Mouse (Mus musculus): ENCODE results near the gene Zbtb7b. TPM values are rescaled to one million over a fixed set of nuclear protein-coding genes. Genes with fewer than 3 reads are reported as not detected.

The Zbtb7b gene
- polyA plus RNA-seq, 1 experiment from 2014 or later: 7.0 TPM

DNA sequence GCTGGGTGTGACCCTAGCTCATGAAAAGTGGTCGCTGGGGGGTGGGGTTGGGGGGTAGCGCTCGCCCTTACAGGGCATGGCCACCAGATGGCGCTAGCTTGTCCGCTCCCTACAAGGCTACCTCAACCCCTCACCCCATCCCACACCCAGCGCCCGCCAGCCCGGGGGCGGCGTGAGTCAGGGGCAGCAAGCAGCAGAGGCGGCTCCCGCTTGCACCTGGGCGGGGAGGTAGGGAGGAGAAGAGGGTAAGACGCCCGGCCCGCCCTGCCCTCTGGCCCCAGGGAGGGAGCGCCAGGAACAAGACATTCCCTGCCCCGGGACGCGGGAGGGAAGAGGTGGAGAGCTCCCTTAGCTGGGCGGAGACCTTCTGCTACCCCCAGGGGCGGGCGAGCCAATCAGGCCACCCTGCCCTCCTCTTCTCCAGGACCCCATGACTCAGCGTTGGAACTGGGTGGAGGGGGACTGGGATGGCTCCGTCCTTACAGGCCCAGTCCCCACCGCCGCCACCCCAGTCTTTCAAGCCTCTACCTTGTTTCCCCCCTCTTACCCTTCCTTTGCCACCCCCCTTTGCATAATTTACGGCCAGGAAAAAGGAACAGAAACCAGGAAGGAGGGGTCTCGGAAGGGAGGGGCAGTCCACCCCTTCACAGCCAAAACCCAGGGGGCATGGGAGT lies 16.0 kb downstream of the Zbtb7b start:
- 2% methylated on average over 26 of the region's 29 CpGs for WGBS
- peak overlapping the region; percentile 69 for H3K27ac ChIP-seq

GRCm38 (mm10) chr3:89377831-89378230 lies 16.7 kb downstream of the Zbtb7b start:
- H3K4me2 ChIP-seq: peak overlapping the region; percentile 76
- H3K27me3 ChIP-seq: no peaks in the 10 kb centered on the region
- H3K4me1 ChIP-seq: peaks cover 19% of the 10 kb centered on the region
- no peaks in the 10 kb centered on the region for H3K9me3 ChIP-seq
- no peak overlapping the region for H3K9ac ChIP-seq
- no peak for ATAC-seq (ENCODE audit: insufficient number of reproducible peaks, low FRiP score, low TSS enrichment, low read depth)
- peak overlapping the region; percentile 55; the same call in 1 of the 2 replicates for H3K4me3 ChIP-seq
- H3K27ac ChIP-seq: 0 out of 2 replicates have a peak overlapping the region, but pooled peaks have one; percentile 2
- peaks cover 9% of the 10 kb centered on the region; the same call in 1 of the 2 replicates for H3K36me3 ChIP-seq
- WGBS: 74% methylated on average over 4 of the region's 4 CpGs

More for the DNA sequence above, 16.0 kb downstream of the Zbtb7b start:
- peaks cover 19% of the 10 kb centered on the region for H3K4me1 ChIP-seq
- H3K36me3 ChIP-seq: peaks cover 9% of the 10 kb centered on the region; the same call in 1 of the 2 replicates
- peak overlapping the region; percentile 76 for H3K4me2 ChIP-seq
- H3K4me3 ChIP-seq: peak overlapping the region; percentile 55
- H3K9ac ChIP-seq: peak overlapping the region; percentile 54
- H3K27me3 ChIP-seq: no peaks in the 10 kb centered on the region
- H3K9me3 ChIP-seq: no peaks in the 10 kb centered on the region
- peak; percentile 88 for ATAC-seq (ENCODE audit: insufficient number of reproducible peaks, low FRiP score, low TSS enrichment, low read depth)

- H3K27me3 ChIP-seq: no peaks in the 10 kb centered on the region
- WGBS: 50% methylated on average over 5 of the region's 5 CpGs
- H3K4me1 ChIP-seq: peaks cover 12% of the 10 kb centered on the region
- no peak overlapping the region for H3K27ac ChIP-seq
- ATAC-seq (ENCODE audit: insufficient number of reproducible peaks, low FRiP score, low TSS enrichment, low read depth): no peak
- no peaks in the 10 kb centered on the region for H3K36me3 ChIP-seq
- H3K4me3 ChIP-seq: no peak overlapping the region
- no peak overlapping the region for H3K4me2 ChIP-seq
- no peaks in the 10 kb centered on the region for H3K9me3 ChIP-seq
- H3K9ac ChIP-seq: no peak overlapping the region
These were observed 20.9 kb downstream of the Zbtb7b start for GRCm38 (mm10) chr3:89373581-89374231.

DNA sequence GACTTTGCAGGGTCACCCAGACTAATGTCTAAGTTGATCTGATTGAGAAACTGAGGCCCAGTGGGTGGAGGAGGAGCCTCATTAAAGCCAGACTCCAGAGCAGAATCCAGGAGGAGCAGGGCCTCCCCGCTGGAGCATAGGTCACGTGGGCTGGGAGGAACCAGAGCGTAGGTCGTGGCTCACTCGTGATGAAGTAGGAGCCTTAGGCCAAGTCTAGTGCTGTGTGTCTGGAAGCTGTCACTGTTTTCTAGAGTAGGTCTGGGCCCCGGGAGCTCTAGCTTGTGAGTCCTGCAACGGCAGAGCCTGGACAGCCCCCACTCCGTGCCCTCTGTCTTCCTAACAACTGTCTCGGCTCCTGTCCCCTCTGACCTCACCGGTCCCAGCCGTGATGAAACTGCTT lies 27.2 kb downstream of the Zbtb7b start:
- no peak for ATAC-seq (ENCODE audit: insufficient number of reproducible peaks, low FRiP score, low TSS enrichment, low read depth)
- no peaks in the 10 kb centered on the region; the same call in 1 of the 2 replicates for H3K27me3 ChIP-seq
- H3K4me3 ChIP-seq: no peak overlapping the region
- H3K36me3 ChIP-seq: no peaks in the 10 kb centered on the region
- no peak overlapping the region for H3K9ac ChIP-seq
- 50% methylated on average over 11 of the region's 11 CpGs for WGBS
- no peaks in the 10 kb centered on the region for H3K4me1 ChIP-seq
- H3K4me2 ChIP-seq: no peak overlapping the region
- no peak overlapping the region for H3K27ac ChIP-seq
- no peaks in the 10 kb centered on the region for H3K9me3 ChIP-seq

GRCm38 (mm10) chr3:89365486-89366414 lies 28.8 kb downstream of the Zbtb7b start:
- H3K4me2 ChIP-seq: no peak overlapping the region
- no peak for ATAC-seq (ENCODE audit: insufficient number of reproducible peaks, low FRiP score, low TSS enrichment, low read depth)
- no peak overlapping the region for H3K9ac ChIP-seq
- no peaks in the 10 kb centered on the region for H3K9me3 ChIP-seq
- no peaks in the 10 kb centered on the region for H3K4me1 ChIP-seq
- no peaks in the 10 kb centered on the region for H3K36me3 ChIP-seq
- no peaks in the 10 kb centered on the region; the same call in 1 of the 2 replicates for H3K27me3 ChIP-seq
- WGBS: 66% methylated on average over 20 of the region's 20 CpGs
- H3K27ac ChIP-seq: no peak overlapping the region
- no peak overlapping the region for H3K4me3 ChIP-seq

DNA sequence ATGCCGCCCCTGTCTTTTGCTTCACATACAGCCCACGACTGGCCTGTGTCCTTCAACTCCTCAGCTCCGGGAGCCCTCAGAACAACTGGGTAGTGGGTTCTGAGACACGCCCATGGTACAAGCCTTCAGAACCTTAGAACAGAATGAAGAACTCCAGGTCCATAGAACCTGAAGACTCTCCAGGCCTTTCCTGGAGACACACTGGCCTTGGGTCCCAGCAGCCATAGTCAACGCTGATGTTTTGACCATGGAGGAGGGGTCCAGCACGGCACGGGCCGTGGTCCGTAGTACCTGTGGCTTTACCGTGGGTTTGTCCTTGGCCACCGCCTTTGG lies 29.5 kb downstream of the Zbtb7b start, which contains the start of gene Dcst1:
Gene Dcst1 (minus strand): TSS at position 101 of the 333 bp plus-strand sequence.
- Histone ChIP-seq H3K4me3 (no peak within 1 kb of the TSS), H3K4me2 (no peak within 1 kb of the TSS), H3K9me3 (no peaks in the 10 kb centered on the region), H3K27me3 (no peaks in the 10 kb centered on the region; the same call in 1 of the 2 replicates), H3K9ac (no peak within 1 kb of the TSS), H3K27ac (no peak within 1 kb of the TSS), H3K4me1 (no peaks in the 10 kb centered on the region), H3K36me3 (no peaks in the 10 kb centered on the region)
- 89% methylated on average over 11 of the region's 11 CpGs for WGBS
- no peak for ATAC-seq (ENCODE audit: insufficient number of reproducible peaks, low FRiP score, low TSS enrichment, low read depth)

DNA sequence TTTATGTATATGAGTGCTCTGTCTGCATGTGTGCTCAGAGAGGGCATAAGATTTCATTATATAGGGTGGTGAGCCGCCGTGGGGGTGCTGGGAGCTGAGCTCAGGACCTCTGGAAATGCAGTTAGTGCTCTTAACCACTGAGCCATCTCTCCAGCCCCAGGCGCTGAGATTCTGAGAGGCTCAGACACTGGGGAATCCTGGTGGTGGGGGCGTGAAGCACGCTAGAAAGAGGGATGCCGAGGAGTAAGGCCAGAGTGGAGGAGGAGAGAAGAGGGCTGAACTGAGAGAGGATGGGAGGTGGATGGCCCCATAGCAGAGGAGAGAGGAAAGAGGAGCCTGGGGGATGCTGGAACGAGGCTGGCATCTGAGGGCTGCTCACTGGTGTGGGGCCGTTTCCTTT lies 29.9 kb downstream of the Zbtb7b start:
- 67% methylated on average over 8 of the region's 8 CpGs for WGBS
- no peaks in the 10 kb centered on the region; the same call in 1 of the 2 replicates for H3K27me3 ChIP-seq
- no peak for ATAC-seq (ENCODE audit: insufficient number of reproducible peaks, low FRiP score, low TSS enrichment, low read depth)
- no peak overlapping the region for H3K4me2 ChIP-seq
- no peaks in the 10 kb centered on the region for H3K36me3 ChIP-seq
- no peak overlapping the region for H3K4me3 ChIP-seq
- H3K9me3 ChIP-seq: no peaks in the 10 kb centered on the region
- no peaks in the 10 kb centered on the region for H3K4me1 ChIP-seq
- no peak overlapping the region for H3K27ac ChIP-seq
- H3K9ac ChIP-seq: no peak overlapping the region

- no peaks in the 10 kb centered on the region; the same call in 1 of the 2 replicates for H3K27me3 ChIP-seq
- H3K9me3 ChIP-seq: no peaks in the 10 kb centered on the region
- H3K4me3 ChIP-seq: no peak within 1 kb of the TSS
- H3K36me3 ChIP-seq: no peaks in the 10 kb centered on the region
- no peak within 1 kb of the TSS for H3K9ac ChIP-seq
- ATAC-seq (ENCODE audit: insufficient number of reproducible peaks, low FRiP score, low TSS enrichment, low read depth): no peak
- no peak within 1 kb of the TSS for H3K27ac ChIP-seq
- no peak within 1 kb of the TSS for H3K4me2 ChIP-seq
- WGBS: 84% methylated on average over 7 of the region's 7 CpGs
- H3K4me1 ChIP-seq: no peaks in the 10 kb centered on the region
These were observed 32.9 kb downstream of the Zbtb7b start, which contains the start of gene Dcst2 for GRCm38 (mm10) chr3:89361675-89362074. TSS of gene Dcst2 (plus strand) at chr3:89361975.

GRCm38 (mm10) chr3:89360237-89360636 lies 34.3 kb downstream of the Zbtb7b start:
- Histone ChIP-seq H3K27me3 (no peaks in the 10 kb centered on the region; the same call in 1 of the 2 replicates), H3K36me3 (no peaks in the 10 kb centered on the region), H3K9me3 (no peaks in the 10 kb centered on the region), H3K4me3 (no peak overlapping the region), H3K4me2 (no peak overlapping the region), H3K27ac (no peak overlapping the region), H3K4me1 (no peaks in the 10 kb centered on the region), H3K9ac (no peak overlapping the region)
- no peak for ATAC-seq (ENCODE audit: insufficient number of reproducible peaks, low FRiP score, low TSS enrichment, low read depth)
- 71% methylated on average over 3 of the region's 3 CpGs for WGBS

DNA sequence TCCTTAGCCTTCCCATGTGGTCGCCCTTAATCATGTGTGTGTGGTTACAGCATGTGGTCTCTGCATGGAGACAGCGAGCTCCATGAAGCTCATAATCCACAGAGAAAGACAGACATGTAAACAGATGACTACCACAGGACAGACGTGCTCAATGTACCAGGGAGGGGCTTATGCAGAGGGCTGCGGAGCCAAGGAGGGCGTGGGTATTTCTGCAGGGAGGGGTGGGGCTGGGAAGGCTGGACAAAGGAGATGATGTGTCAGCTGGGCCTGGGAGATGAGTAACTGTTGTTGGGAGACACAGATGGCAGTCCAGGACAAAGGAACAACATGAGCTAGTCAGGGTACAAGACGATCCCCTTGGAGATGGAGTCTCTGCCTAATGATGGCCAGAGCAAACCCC lies 34.9 kb downstream of the Zbtb7b start:
- no peaks in the 10 kb centered on the region for H3K36me3 ChIP-seq
- peaks cover 4% of the 10 kb centered on the region; the same call in 1 of the 2 replicates for H3K4me1 ChIP-seq
- H3K27me3 ChIP-seq: no peaks in the 10 kb centered on the region
- H3K9ac ChIP-seq: no peak overlapping the region
- no peak overlapping the region for H3K27ac ChIP-seq
- no peak overlapping the region for H3K4me3 ChIP-seq
- WGBS: 72% methylated on average over 6 of the region's 6 CpGs
- no peak overlapping the region for H3K4me2 ChIP-seq
- ATAC-seq (ENCODE audit: insufficient number of reproducible peaks, low FRiP score, low TSS enrichment, low read depth): no peak
- H3K9me3 ChIP-seq: no peaks in the 10 kb centered on the region

DNA sequence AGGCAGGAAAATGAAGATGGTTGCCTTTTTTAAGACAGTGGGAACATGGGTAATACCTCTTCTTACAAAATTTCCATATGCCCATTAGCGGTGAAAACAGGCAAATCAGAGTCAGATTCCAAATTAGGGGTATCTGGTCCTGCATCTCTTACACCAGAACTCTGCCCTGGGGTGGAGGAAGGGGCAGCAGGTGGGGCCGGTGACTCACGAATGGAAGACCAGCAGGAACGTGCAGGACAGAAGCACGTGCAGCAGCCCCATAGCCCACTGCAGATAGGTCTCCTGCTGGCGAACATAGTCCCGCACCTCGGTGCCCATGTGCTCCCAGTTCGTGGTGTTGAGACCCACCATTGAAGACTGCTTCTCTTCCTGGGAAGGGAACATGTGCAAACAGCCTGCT lies 38.5 kb downstream of the Zbtb7b start:
- H3K4me3 ChIP-seq: no peak overlapping the region
- peaks cover 4% of the 10 kb centered on the region; the same call in 1 of the 2 replicates for H3K4me1 ChIP-seq
- no peaks in the 10 kb centered on the region for H3K27me3 ChIP-seq
- H3K36me3 ChIP-seq: no peaks in the 10 kb centered on the region
- no peak overlapping the region for H3K4me2 ChIP-seq
- H3K9me3 ChIP-seq: no peaks in the 10 kb centered on the region
- WGBS: 63% methylated on average over 9 of the region's 9 CpGs
- no peak overlapping the region for H3K27ac ChIP-seq
- H3K9ac ChIP-seq: no peak overlapping the region
- ATAC-seq (ENCODE audit: insufficient number of reproducible peaks, low FRiP score, low TSS enrichment, low read depth): no peak

All from limb, embryonic 15.5 days (tissue).